Mouse (Mus musculus) small intestine, adult 2 months (tissue): Measurements from ENCODE around the gene Tsc2.

ENCODE experiments used
- CTCF ChIP-seq: fragments of 200-500 bp; IDR thresholded peaks from 2 replicates; pipeline ENCODE4 v1.5.1; 2012; ENCODE audit warnings: low read depth, mild to moderate bottlenecking, control low read depth, inconsistent platforms, low read length, moderate library complexity, mixed read lengths; ENCODE audit not compliant: insufficient replicate concordance, insufficient read length; ENCODE audit errors: extremely low read depth
- POLR2A ChIP-seq: fragments of 200-500 bp; IDR thresholded peaks from 2 replicates; pipeline ENCODE4 v1.6.1; 2012; ENCODE audit warnings: low read depth, mild to moderate bottlenecking, control low read depth, inconsistent platforms, low read length, moderate library complexity

DNA sequence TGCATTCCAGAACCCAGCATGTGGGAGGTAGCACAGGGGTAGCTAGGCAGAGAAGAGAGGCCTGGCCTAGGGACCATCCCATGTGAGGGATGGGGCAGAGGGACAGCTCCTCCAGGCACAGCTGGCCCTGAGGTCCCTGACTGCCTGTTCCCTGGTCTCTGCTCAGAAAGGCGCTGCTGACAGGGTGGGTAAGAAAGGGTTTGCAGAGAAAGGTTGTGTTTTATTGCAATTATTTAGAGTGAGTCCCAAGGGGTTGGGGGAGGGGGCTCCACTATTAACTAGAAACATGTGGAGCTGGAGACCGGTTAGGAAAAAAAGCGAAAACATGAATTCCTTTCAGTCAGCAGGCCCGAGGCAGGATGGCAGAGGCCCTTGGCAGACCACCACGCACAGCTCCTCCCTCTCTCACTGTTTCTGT, 7.2 kb upstream of the Tsc2 start:
- no peak for TF ChIP-seq CTCF
- TF ChIP-seq POLR2A: no peak
